Mouse (Mus musculus) forebrain, postnatal 0 days (tissue): ENCODE measurements around the gene Kifc1. TPM values are rescaled to one million over a fixed set of nuclear protein-coding genes. Genes with fewer than 3 reads are reported as not detected.
"Not testable (repeated sequence)": the region's sequence is repeated elsewhere in the genome, so short reads cannot be mapped to it uniquely, and the experiment has no call there.

ENCODE experiments used
- ATAC-seq: fragments of 200-750 bp; cut with Nextera tagmentation; 2 replicates; pipeline ENCODE4 v1.8.0; 2017; ENCODE audit warnings: mild to moderate bottlenecking, moderate library complexity
- DNase-seq: peaks from one replicate; pipeline ENCODE4 v3.0.0-alpha.2; 2015
- H3K27ac ChIP-seq: fragments of 300-500 bp; sonication (generic); 2 replicates; pipeline ENCODE4 v1.5.1; 2014; ENCODE audit warnings: low read depth, mild to moderate bottlenecking, antibody characterized with exemption, low read length, moderate library complexity, mixed read lengths
- H3K27me3 ChIP-seq: fragments of 300-500 bp; sonication (generic); 2 replicates; pipeline ENCODE4 v1.6.1; 2014; ENCODE audit warnings: mild to moderate bottlenecking, low read length, mixed read lengths; ENCODE audit not compliant: insufficient read depth
- H3K36me3 ChIP-seq: fragments of 300-500 bp; sonication (generic); 2 replicates; pipeline ENCODE4 v1.6.1; 2014; ENCODE audit warnings: mild to moderate bottlenecking, moderate library complexity; ENCODE audit not compliant: insufficient read depth
- H3K4me1 ChIP-seq: fragments of 300-500 bp; sonication (generic); 2 replicates; pipeline ENCODE4 v1.6.1; 2014; ENCODE audit warnings: antibody characterized with exemption; ENCODE audit not compliant: insufficient read depth
- H3K4me2 ChIP-seq: fragments of 300-500 bp; sonication (generic); 2 replicates; pipeline ENCODE4 v1.6.1; 2014; ENCODE audit warnings: low read depth, mild to moderate bottlenecking, moderate library complexity
- H3K4me3 ChIP-seq: fragments of 300-500 bp; sonication (generic); 2 replicates; pipeline ENCODE4 v1.5.1; 2014; ENCODE audit warnings: low read depth, low read length, mixed read lengths
- H3K9ac ChIP-seq: fragments of 300-500 bp; sonication (generic); 2 replicates; pipeline ENCODE4 v1.6.1; 2014; ENCODE audit warnings: mild to moderate bottlenecking
- H3K9me3 ChIP-seq: fragments of 300-500 bp; sonication (generic); 2 replicates; pipeline ENCODE4 v1.6.1; 2016; ENCODE audit warnings: low read length
- CTCF ChIP-seq: sonication (generic); IDR thresholded peaks from 2 replicates; pipeline ENCODE4 v1.5.1; 2016; ENCODE audit warnings: antibody characterized with exemption, control low read depth, low read depth
- WGBS: fragments of 180-500 bp; shearing (Covaris S2); extraction: QIAGEN DNeasy Blood & Tissue Kit; methylation state at CpG from one replicate; pipeline ENCODE4 v1.1.7; 2014; 5-methylcytosine and 5-hydroxymethylcytosine counted together
- polyA plus RNA-seq: library from polyadenylated mRNA; unstranded; fragments of >200 nt; fragmentation: Nextera tagmentation; extraction: Ambion mirVana; gene quantifications from 2 replicates; pipeline ENCODE4 v1.2.1, GENCODE M21; 2015
- total RNA-seq: library from RNA; depleted of rRNA; stranded (reverse); fragments of >200 nt; gene quantifications from 2 replicates; pipeline ENCODE4 v1.2.3, GENCODE M21; 2014

Gene Kifc1
- total and polyA plus RNA-seq, 2 experiments from 2014 or later: 1.3 to 4.7 TPM

DNA sequence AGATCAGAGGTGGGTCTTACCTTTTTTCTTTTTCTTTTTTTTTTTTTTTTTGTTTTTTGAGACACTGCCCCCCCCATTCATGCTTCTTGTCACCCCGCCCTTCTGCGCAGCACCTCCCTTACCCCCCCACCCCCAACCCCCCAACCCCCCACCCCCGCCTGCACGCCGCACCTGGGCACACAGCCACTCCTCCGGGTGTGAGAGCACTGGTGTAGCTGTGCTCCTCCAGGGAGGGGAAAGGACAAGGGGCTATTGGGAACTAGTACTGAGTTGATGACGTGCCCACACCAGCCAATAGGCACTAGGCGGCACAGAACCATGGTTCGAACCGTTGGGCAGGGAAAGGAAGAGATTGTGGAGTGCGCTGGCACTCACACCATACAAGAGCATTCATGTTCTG is 16.1 kb downstream of the Kifc1 start:
- Histone ChIP-seq H3K4me1 (no peaks in the 10 kb centered on the region), H3K27ac (no peak overlapping the region), H3K4me2 (no peak overlapping the region), H3K36me3 (no peaks in the 10 kb centered on the region), H3K9ac (no peak overlapping the region), H3K9me3 (no peaks in the 10 kb centered on the region), H3K4me3 (no peak overlapping the region), H3K27me3 (no peaks in the 10 kb centered on the region)
- 84% methylated on average over 11 of the region's 11 CpGs for WGBS
- ATAC-seq: no peak
- TF ChIP-seq CTCF: no peak
- DNase-seq: no peak

DNA sequence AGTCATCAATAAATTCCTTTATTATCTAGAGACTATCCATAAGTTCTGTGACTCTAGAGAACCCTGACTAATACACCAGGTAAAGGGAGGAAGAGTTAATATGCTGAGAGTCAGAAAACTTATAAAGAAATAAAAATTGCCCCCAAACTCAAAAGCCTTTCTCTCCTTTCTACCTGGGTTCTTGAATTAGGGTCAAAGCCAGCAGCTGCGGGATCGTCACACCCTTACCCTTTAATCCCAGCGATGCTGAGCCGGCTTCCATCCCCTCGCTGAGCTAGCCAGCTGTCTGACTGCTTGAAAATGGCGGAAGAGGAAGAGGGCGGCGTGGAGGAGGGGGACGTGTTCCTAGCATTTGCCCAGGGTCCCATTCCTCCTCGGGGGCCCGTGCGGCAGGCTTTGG is 16.9 kb downstream of the Kifc1 start, which contains the start of gene Gm7029:
Gene Gm7029 (plus strand): TSS at position 301 of the 400 bp plus-strand sequence.
- ATAC-seq, H3K36me3 ChIP-seq, H3K27me3 ChIP-seq, DNase-seq, H3K4me1 ChIP-seq, H3K9me3 ChIP-seq, H3K27ac ChIP-seq, H3K4me2 ChIP-seq, H3K9ac ChIP-seq, H3K4me3 ChIP-seq: not testable (repeated sequence)
- 93% methylated on average over 4 of the region's 12 CpGs for WGBS

DNA sequence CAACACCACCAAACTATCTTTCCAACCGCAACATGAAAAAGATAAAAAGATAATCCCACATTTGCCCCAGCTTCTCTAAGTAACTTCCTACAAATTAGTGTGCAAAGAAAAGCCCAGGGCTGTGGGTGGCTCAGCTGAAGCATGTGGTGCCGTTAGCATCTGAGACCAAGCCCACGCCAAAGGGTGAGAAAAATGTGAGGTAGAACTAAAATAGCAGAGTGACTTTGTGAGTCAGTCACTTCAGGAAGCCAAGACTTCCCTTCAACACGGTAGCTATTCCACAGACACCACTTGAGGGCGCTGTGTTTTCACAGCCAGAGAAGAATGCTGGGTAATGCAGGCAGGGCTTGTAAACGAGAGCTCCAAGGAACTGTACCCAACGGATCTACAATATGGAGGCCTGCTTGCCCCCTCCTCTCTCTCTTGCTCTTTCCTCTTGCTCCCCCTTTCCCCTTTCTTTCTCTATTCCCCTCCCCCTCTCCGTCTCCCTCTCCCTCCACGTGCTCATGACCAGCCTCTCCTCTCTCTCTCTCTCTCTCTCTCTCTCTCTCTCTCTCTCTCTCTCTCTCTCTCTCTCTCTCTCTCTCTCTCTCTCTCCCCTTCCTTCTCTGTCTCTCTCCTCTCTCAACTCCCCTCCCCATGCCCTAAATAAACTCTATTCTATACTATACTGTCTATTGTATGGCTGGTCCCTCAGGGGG is 25.0 kb downstream of the Kifc1 start:
- no peak overlapping the region for H3K4me3 ChIP-seq
- no peak for ATAC-seq
- no peak overlapping the region for H3K9ac ChIP-seq
- WGBS: 43% methylated on average over 9 of the region's 9 CpGs
- H3K4me2 ChIP-seq: no peak overlapping the region
- H3K27ac ChIP-seq: no peak overlapping the region
- H3K9me3 ChIP-seq: no peaks in the 10 kb centered on the region
- no peaks in the 10 kb centered on the region for H3K4me1 ChIP-seq
- peak; percentile 2 for DNase-seq
- peak; percentile 44 for TF ChIP-seq CTCF
- no peaks in the 10 kb centered on the region for H3K27me3 ChIP-seq
- no peaks in the 10 kb centered on the region for H3K36me3 ChIP-seq

DNA sequence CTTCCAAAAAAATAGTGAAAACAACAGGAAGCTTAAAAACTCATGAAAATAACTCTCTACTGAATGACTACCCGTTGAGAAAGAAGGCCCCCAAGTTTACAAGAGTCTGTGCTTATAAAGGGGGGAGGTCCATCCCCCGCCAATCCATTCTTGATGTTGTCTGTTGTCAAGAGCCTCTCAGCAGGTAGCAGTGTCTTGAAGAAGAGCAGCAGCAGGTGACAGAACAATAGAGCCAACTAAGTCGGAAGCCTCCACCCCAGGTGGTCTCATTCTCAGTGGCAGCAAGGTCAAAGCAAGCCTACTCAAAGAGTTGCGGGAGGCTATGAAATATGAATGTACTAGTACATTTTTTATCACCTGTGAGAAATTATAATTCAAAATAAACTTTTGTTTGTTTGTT is 32.6 kb downstream of the Kifc1 start:
- Histone ChIP-seq H3K36me3 (no peaks in the 10 kb centered on the region), H3K9me3 (no peaks in the 10 kb centered on the region), H3K9ac (no peak overlapping the region), H3K27ac (no peak overlapping the region), H3K4me2 (no peak overlapping the region), H3K4me3 (no peak overlapping the region), H3K4me1 (no peaks in the 10 kb centered on the region), H3K27me3 (no peaks in the 10 kb centered on the region)
- no peak for DNase-seq
- ATAC-seq: no peak
- WGBS: 63% methylated on average over 4 of the region's 4 CpGs
- no peak for TF ChIP-seq CTCF

DNA sequence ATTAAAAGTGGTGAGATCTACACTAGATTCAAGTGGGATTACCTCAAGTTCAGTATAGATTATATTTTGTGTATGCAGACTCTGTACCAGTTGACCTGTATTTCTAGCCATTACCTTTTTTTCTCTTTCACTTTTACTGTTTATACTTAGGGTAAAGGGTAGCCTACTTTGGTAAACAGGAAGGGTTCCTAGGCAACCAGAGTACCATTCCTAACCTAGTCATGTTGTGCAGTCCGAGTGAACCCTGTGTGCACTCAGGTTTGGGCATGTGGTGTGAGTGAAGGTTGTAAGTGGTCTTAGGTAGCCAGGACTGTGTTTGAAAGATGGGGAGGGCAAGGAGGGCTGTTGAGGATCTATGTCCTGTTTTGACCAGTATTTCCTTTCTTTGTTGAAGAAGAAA is 39.1 kb downstream of the Kifc1 start:
- Histone ChIP-seq H3K9ac (no peak overlapping the region), H3K27me3 (no peaks in the 10 kb centered on the region), H3K27ac (no peak overlapping the region), H3K36me3 (peaks cover 25% of the 10 kb centered on the region), H3K4me3 (no peak overlapping the region), H3K4me2 (no peak overlapping the region), H3K9me3 (no peaks in the 10 kb centered on the region), H3K4me1 (no peaks in the 10 kb centered on the region)
- WGBS: 74% methylated on average over 1 of the region's 1 CpGs
- ATAC-seq (no peak), DNase-seq (no peak)
- no peak for TF ChIP-seq CTCF

DNA sequence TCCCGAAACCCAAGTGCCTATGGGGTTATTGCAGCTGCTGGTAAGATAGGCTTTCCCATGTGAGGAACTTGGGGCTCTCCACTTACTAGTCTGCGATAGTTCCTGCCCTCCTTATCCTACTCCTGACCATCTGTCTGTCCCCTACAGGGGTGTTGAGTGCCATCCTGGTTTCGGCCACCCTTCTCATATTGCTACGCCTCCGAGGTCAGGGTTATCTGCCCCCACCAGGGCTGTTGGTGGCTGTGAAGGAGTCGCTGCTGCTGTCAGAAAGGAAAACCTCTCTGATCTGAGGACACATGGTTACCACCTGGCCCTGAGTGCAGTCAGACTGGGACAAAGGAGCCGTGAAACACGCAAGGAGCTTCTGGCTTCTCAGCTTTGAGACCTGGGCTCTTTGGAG is 42.3 kb downstream of the Kifc1 start:
- H3K27me3 ChIP-seq: no peaks in the 10 kb centered on the region
- H3K9ac ChIP-seq: no peak overlapping the region
- no peak overlapping the region for H3K4me2 ChIP-seq
- H3K9me3 ChIP-seq: no peaks in the 10 kb centered on the region
- no peak for TF ChIP-seq CTCF
- no peak overlapping the region for H3K27ac ChIP-seq
- no peak for DNase-seq
- H3K36me3 ChIP-seq: peaks cover 25% of the 10 kb centered on the region
- H3K4me1 ChIP-seq: peaks cover 10% of the 10 kb centered on the region
- 95% methylated on average over 8 of the region's 8 CpGs for WGBS
- no peak overlapping the region for H3K4me3 ChIP-seq
- ATAC-seq: no peak

DNA sequence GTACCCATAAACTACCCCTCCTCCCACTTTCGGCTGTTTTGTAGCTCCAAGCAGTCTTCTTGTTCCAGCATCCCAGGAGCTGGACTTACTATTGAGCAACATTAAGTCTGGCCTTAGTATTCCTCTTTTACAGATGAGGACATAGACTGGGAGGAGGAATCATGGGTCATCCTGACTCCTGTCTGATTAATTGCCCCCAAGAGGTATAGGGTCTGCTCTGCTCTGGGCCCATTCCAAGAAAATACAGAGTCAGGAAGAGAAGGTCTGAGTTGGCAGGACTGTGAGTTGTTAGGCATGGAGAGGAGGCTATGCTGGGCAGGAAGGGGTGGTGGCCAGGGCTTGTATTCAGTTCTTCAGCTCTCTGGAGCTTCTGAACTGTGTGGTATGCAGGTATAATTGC is 46.3 kb downstream of the Kifc1 start:
- peak overlapping the region; percentile 87 for H3K4me2 ChIP-seq

More for the DNA sequence above, 46.3 kb downstream of the Kifc1 start:
- no peak for TF ChIP-seq CTCF
- H3K4me1 ChIP-seq: peaks cover 10% of the 10 kb centered on the region
- H3K4me3 ChIP-seq: no peak overlapping the region
- H3K9ac ChIP-seq: peak overlapping the region; percentile 70
- no peak overlapping the region for H3K27ac ChIP-seq
- H3K27me3 ChIP-seq: no peaks in the 10 kb centered on the region
- peaks cover 20% of the 10 kb centered on the region for H3K36me3 ChIP-seq
- ATAC-seq (no peak), DNase-seq (no peak)
- 57% methylated on average over 1 of the region's 1 CpGs for WGBS
- no peaks in the 10 kb centered on the region for H3K9me3 ChIP-seq
